Mouse (Mus musculus) stomach, postnatal 0 days (tissue): ENCODE data around the gene Wasf2. TPM values are rescaled to one million over a fixed set of nuclear protein-coding genes. Genes with fewer than 3 reads are reported as not detected.

Source experiments
- ATAC-seq: fragments of 200-750 bp; cut with Nextera tagmentation; 2 replicates; pipeline ENCODE4 v1.8.0; 2017; ENCODE audit not compliant: low FRiP score, low TSS enrichment
- DNase-seq: peaks from one replicate; pipeline ENCODE4 v3.0.0-alpha.2; 2016; ENCODE audit warnings: low spot score
- H3K27ac ChIP-seq: fragments of 300-500 bp; sonication (generic); replicated peaks from 2 replicates; pipeline ENCODE4 v1.5.1; 2014; ENCODE audit warnings: mild to moderate bottlenecking, control low read depth
- H3K27me3 ChIP-seq: fragments of 300-500 bp; sonication (generic); 2 replicates; pipeline ENCODE4 v1.6.1; 2014; ENCODE audit warnings: low read length; ENCODE audit not compliant: control insufficient read depth, insufficient read depth
- H3K36me3 ChIP-seq: fragments of 300-500 bp; sonication (generic); 2 replicates; pipeline ENCODE4 v1.6.1; 2014; ENCODE audit warnings: low read length, mixed read lengths; ENCODE audit not compliant: control insufficient read depth, insufficient read depth
- H3K4me1 ChIP-seq: fragments of 300-500 bp; sonication (generic); replicated peaks from 2 replicates; pipeline ENCODE4 v1.6.1; 2014; ENCODE audit warnings: antibody characterized with exemption; ENCODE audit not compliant: control insufficient read depth, insufficient read depth
- H3K4me2 ChIP-seq: fragments of 300-500 bp; sonication (generic); replicated peaks from 2 replicates; pipeline ENCODE4 v1.6.1; 2014; ENCODE audit warnings: low read depth, mild to moderate bottlenecking, control low read depth, moderate library complexity
- H3K4me3 ChIP-seq: fragments of 300-500 bp; sonication (generic); 2 replicates; pipeline ENCODE4 v1.5.1; 2014; ENCODE audit warnings: low read depth, low read length, control low read depth
- H3K9ac ChIP-seq: fragments of 300-500 bp; sonication (generic); 2 replicates; pipeline ENCODE4 v1.6.1; 2014; ENCODE audit warnings: mild to moderate bottlenecking, low read length, control low read depth, mixed read lengths
- H3K9me3 ChIP-seq: fragments of 300-500 bp; sonication (generic); 2 replicates; pipeline ENCODE4 v1.6.1; 2016; ENCODE audit warnings: low read length; ENCODE audit not compliant: control insufficient read depth
- CTCF ChIP-seq: IDR thresholded peaks from 2 replicates; pipeline ENCODE4 v1.5.1; 2016; ENCODE audit warnings: antibody characterized with exemption, low read depth, mild to moderate bottlenecking, moderate library complexity
- EP300 ChIP-seq: optimal IDR thresholded peaks from 2 replicates; pipeline ENCODE3; 2016; ENCODE audit warnings: antibody characterized with exemption
- WGBS: fragments of 180-500 bp; shearing (Covaris S2); extraction: QIAGEN DNeasy Blood & Tissue Kit; methylation state at CpG from one replicate; pipeline ENCODE4 v1.1.7; 2014; 5-methylcytosine and 5-hydroxymethylcytosine counted together
- microRNA-seq: library from miRNA; unstranded; fragments of <30 nt; microRNA quantifications from one replicate; pipeline ENCODE4, GENCODE M21; 2016
- polyA plus RNA-seq: library from polyadenylated mRNA; unstranded; fragments of >200 nt; fragmentation: Nextera tagmentation; extraction: Ambion mirVana; gene quantifications from 2 replicates; pipeline ENCODE4 v1.2.1, GENCODE M21; 2015

Gene Wasf2
- polyA plus RNA-seq, 1 experiment from 2014 or later: 84.2 TPM

- Histone ChIP-seq H3K27me3 (no peaks in the 10 kb centered on the region), H3K36me3 (no peaks in the 10 kb centered on the region), H3K9ac (no peak overlapping the region), H3K4me1 (no peaks in the 10 kb centered on the region), H3K27ac (no peak overlapping the region), H3K4me2 (no peak overlapping the region), H3K4me3 (no peak overlapping the region), H3K9me3 (no peaks in the 10 kb centered on the region)
- DNase-seq: no peak
- peak; percentile 33; the same call in 1 of the 2 replicates for ATAC-seq
- TF ChIP-seq EP300 (no peak), CTCF (no peak)
- 38% methylated on average over 15 of the region's 15 CpGs for WGBS
Observed at GRCm38 (mm10) chr4:133247072-133247471, 116.8 kb downstream of the Wasf2 start.

DNA sequence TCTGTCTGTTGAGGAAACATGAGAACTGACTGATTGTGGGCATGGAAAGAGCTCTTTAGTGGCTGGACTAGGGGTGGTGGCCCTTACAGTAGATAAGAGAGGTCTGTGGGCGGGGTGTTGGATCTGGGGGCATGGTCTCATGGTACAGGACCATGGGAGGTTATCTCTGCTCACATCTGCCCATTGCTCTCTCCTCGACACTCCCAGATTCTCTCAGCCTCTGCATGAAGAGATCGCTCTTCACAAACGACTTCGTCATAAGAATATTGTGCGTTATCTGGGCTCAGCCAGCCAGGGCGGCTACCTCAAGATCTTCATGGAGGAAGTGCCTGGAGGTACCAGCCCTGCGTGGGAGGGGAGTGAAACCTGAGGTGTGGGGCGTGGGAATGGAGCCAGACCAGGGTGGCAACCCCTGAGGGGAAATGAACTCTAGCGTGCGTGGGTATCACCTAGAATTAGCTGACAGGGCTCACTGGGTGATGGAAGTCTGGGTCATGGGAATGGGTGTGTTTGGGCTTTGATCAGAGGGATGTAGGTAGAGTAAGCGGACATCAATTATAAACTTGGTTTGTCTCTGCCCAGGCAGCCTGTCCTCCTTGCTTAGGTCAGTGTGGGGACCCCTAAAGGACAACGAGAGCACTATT is 117.6 kb downstream of the Wasf2 start:
- H3K4me3 ChIP-seq: no peak overlapping the region
- WGBS: 67% methylated on average over 13 of the region's 13 CpGs

More for the DNA sequence above, 117.6 kb downstream of the Wasf2 start:
- no peaks in the 10 kb centered on the region for H3K27me3 ChIP-seq
- no peak overlapping the region for H3K9ac ChIP-seq
- DNase-seq (peak; percentile 50), ATAC-seq (no peak; the same call in 1 of the 2 replicates)
- no peaks in the 10 kb centered on the region for H3K36me3 ChIP-seq
- no peak overlapping the region for H3K4me2 ChIP-seq
- H3K9me3 ChIP-seq: no peaks in the 10 kb centered on the region
- no peak overlapping the region for H3K27ac ChIP-seq
- no peak for TF ChIP-seq EP300
- no peak for TF ChIP-seq CTCF
- H3K4me1 ChIP-seq: no peaks in the 10 kb centered on the region

Small RNAs within 50 kb of the gene (microRNA-seq; reads per million reads assigned to microRNA genes)
- gene Mir7017: 1.3 reads per million

Other genes starting within 250 kb of the Wasf2 start
- gene Stx12, start 246.0 kb upstream of the Wasf2 start, polyA plus RNA-seq: 56.4 and 56.7 TPM in 2 replicates
- gene Fam76a, start 207.9 kb upstream of the Wasf2 start, polyA plus RNA-seq: 33.3 and 34.3 TPM in 2 replicates
- gene Fgr, start 156.4 kb upstream of the Wasf2 start, polyA plus RNA-seq: 0.15 and 0.18 TPM in 2 replicates
- 2.8 and 3.2 TPM in 2 replicates for gene Ahdc1, start 119.2 kb upstream of the Wasf2 start, polyA plus RNA-seq
- gene Cd164l2, start 81.6 kb downstream of the Wasf2 start, polyA plus RNA-seq: 5.3 and 6.5 TPM in 2 replicates
- gene Gpr3, start 82.0 kb downstream of the Wasf2 start, polyA plus RNA-seq: 0.11 and 0.19 TPM in 2 replicates
- 17.6 and 21.5 TPM in 2 replicates for gene Map3k6, start 110.3 kb downstream of the Wasf2 start, polyA plus RNA-seq
- 93.5 and 109 TPM in 2 replicates for gene Sytl1, start 132.6 kb downstream of the Wasf2 start, polyA plus RNA-seq
- 51.4 and 53.9 TPM in 2 replicates for gene Tmem222, start 147.3 kb downstream of the Wasf2 start, polyA plus RNA-seq
- 6.2 and 7.7 TPM in 2 replicates for gene Wdtc1, start 223.0 kb downstream of the Wasf2 start, polyA plus RNA-seq
- gene Slc9a1, start 239.2 kb downstream of the Wasf2 start, polyA plus RNA-seq: 6.0 and 7.1 TPM in 2 replicates